Mouse (Mus musculus) stomach, postnatal 0 days (tissue): Measurements from ENCODE around the gene Gtf2f2.

ENCODE experiments used
- CTCF ChIP-seq: IDR thresholded peaks from 2 replicates; pipeline ENCODE4 v1.5.1; 2016; ENCODE audit warnings: antibody characterized with exemption, low read depth, mild to moderate bottlenecking, moderate library complexity
- EP300 ChIP-seq: optimal IDR thresholded peaks from 2 replicates; pipeline ENCODE3; 2016; ENCODE audit warnings: antibody characterized with exemption

GRCm38 (mm10) chr14:75873612-75874011 lies 137.1 kb downstream of the Gtf2f2 start:
- TF ChIP-seq CTCF (no peak), EP300 (no peak)
